Mouse (Mus musculus): Measurements from ENCODE around the gene Rnf167. TPM values are rescaled to one million over a fixed set of nuclear protein-coding genes. Genes with fewer than 3 reads are reported as not detected.

The Rnf167 gene
- polyA plus RNA-seq (2012; rRNA removed) = 94.5 and 104 TPM in 2 replicates

GRCm38 (mm10) chr11:70646691-70647650 lies at the start of gene Rnf167, which contains the start of gene Slc25a11:
Gene Rnf167, plus strand, starts transcription at chr11:70647235.
Gene Slc25a11, minus strand, starts transcription at chr11:70647479.

GRCm38 (mm10) chr11:70615516-70616093 lies 31.4 kb upstream of the Rnf167 start, which contains the start of gene 4930544D05Rik:
Gene 4930544D05Rik, plus strand, starts transcription at chr11:70615848.

GRCm38 (mm10) chr11:70619101-70619500 lies 27.9 kb upstream of the Rnf167 start, which contains the start of gene Chrne:
Gene Chrne, minus strand, starts transcription at chr11:70619216.

GRCm38 (mm10) chr11:70638714-70639278 lies 8.2 kb upstream of the Rnf167 start, which contains the start of gene Gp1ba:
Gene Gp1ba, plus strand, starts transcription at chr11:70639122.

GRCm38 (mm10) chr11:70654198-70654922 lies 7.3 kb downstream of the Rnf167 start, which contains the start of gene Pfn1:
Gene Pfn1, minus strand, starts transcription at chr11:70654644.

GRCm38 (mm10) chr11:70656964-70657363 lies 9.9 kb downstream of the Rnf167 start, which contains the start of gene Eno3:
Gene Eno3, plus strand, starts transcription at chr11:70657202.

GRCm38 (mm10) chr11:70668771-70669505 lies 21.9 kb downstream of the Rnf167 start, which contains the start of gene Spag7:
Gene Spag7, minus strand, starts transcription at chr11:70669416.

GRCm38 (mm10) chr11:70687601-70688199 lies 40.7 kb downstream of the Rnf167 start, which contains the start of gene Camta2:
Gene Camta2, minus strand, starts transcription at chr11:70688105.

GRCm38 (mm10) chr11:70699722-70700556 lies 52.9 kb downstream of the Rnf167 start, which contains the start of the genes Inca1 and Kif1c:
Gene Inca1, minus strand, starts transcription at chr11:70700155.
Gene Kif1c, plus strand, starts transcription at chr11:70700548.

Other genes with a start within 250 kb of the Rnf167 start
- gene Pelp1, start 237.2 kb upstream of the Rnf167 start, polyA plus RNA-seq (2012; rRNA removed) = 32.7 and 36.4 TPM in 2 replicates
- 35.9 and 49.5 TPM in 2 replicates for gene Arrb2, start 214.6 kb upstream of the Rnf167 start, polyA plus RNA-seq (2012; rRNA removed)
- 21.2 and 24.3 TPM in 2 replicates for gene Med11, start 195.3 kb upstream of the Rnf167 start, polyA plus RNA-seq (2012; rRNA removed)
- 8.7 and 9.5 TPM in 2 replicates for gene Zmynd15, start 187.8 kb upstream of the Rnf167 start, polyA plus RNA-seq (2012; rRNA removed)
- 37.7 and 41.1 TPM in 2 replicates for gene Cxcl16, start 187.3 kb upstream of the Rnf167 start, polyA plus RNA-seq (2012; rRNA removed)
- gene Tm4sf5, start 142.0 kb upstream of the Rnf167 start, polyA plus RNA-seq (2012; rRNA removed) = 2.7 and 3.7 TPM in 2 replicates
- 0.50 TPM in 1 of 2 replicates, not detected in the other for gene Vmo1, start 132.6 kb upstream of the Rnf167 start, polyA plus RNA-seq (2012; rRNA removed)
- 0.94 and 1.0 TPM in 2 replicates for gene Gltpd2, start 128.0 kb upstream of the Rnf167 start, polyA plus RNA-seq (2012; rRNA removed)
- gene Psmb6, start 121.9 kb upstream of the Rnf167 start, polyA plus RNA-seq (2012; rRNA removed) = 320 and 440 TPM in 2 replicates
- not detected in 2 replicates for gene Gm40193, start 114.3 kb upstream of the Rnf167 start, polyA plus RNA-seq (2012; rRNA removed)
- gene Pld2, start 107.2 kb upstream of the Rnf167 start, polyA plus RNA-seq (2012; rRNA removed) = 31.2 and 31.9 TPM in 2 replicates
- 111 and 120 TPM in 2 replicates for gene Mink1, start 84.4 kb upstream of the Rnf167 start, polyA plus RNA-seq (2012; rRNA removed)
- gene 4930544D05Rik, start 31.4 kb upstream of the Rnf167 start, polyA plus RNA-seq (2012; rRNA removed) = not detected in 2 replicates
- 0.35 TPM in 1 of 2 replicates, not detected in the other for gene Chrne, start 28.0 kb upstream of the Rnf167 start, polyA plus RNA-seq (2012; rRNA removed)
- gene Gp1ba, start 8.1 kb upstream of the Rnf167 start, polyA plus RNA-seq (2012; rRNA removed) = not detected in 2 replicates
- 138 and 164 TPM in 2 replicates for gene Slc25a11, start 244 bp downstream of the Rnf167 start, polyA plus RNA-seq (2012; rRNA removed)
- 2,318 and 3,020 TPM in 2 replicates for gene Pfn1, start 7.4 kb downstream of the Rnf167 start, polyA plus RNA-seq (2012; rRNA removed)
- 11.0 and 11.7 TPM in 2 replicates for gene Eno3, start 10.0 kb downstream of the Rnf167 start, polyA plus RNA-seq (2012; rRNA removed)
- 38.2 and 49.8 TPM in 2 replicates for gene Spag7, start 22.2 kb downstream of the Rnf167 start, polyA plus RNA-seq (2012; rRNA removed)
- 25.3 and 32.7 TPM in 2 replicates for gene Camta2, start 40.9 kb downstream of the Rnf167 start, polyA plus RNA-seq (2012; rRNA removed)
- gene Inca1, start 52.9 kb downstream of the Rnf167 start, polyA plus RNA-seq (2012; rRNA removed) = 2.7 and 3.5 TPM in 2 replicates
- 51.4 and 54.9 TPM in 2 replicates for gene Kif1c, start 53.3 kb downstream of the Rnf167 start, polyA plus RNA-seq (2012; rRNA removed)
- 1.9 and 2.1 TPM in 2 replicates for gene Zfp3, start 117.0 kb downstream of the Rnf167 start, polyA plus RNA-seq (2012; rRNA removed)
- gene Scimp, start 165.4 kb downstream of the Rnf167 start, polyA plus RNA-seq (2012; rRNA removed) = 0.83 and 0.85 TPM in 2 replicates
- 3.2 and 9.1 TPM in 2 replicates for gene Rabep1, start 197.5 kb downstream of the Rnf167 start, polyA plus RNA-seq (2012; rRNA removed)